Mouse (Mus musculus) heart, postnatal 25 days (tissue): ENCODE measurements at regions not wholly inside any gene's neighbourhood (a gene's known extent, or its start where the extent isn't known, plus 50 kb on each side); places are given as distances from the start of the nearest gene placed in this dataset.
"Not testable (repeated sequence)": the region's sequence is repeated elsewhere in the genome, so short reads cannot be mapped to it uniquely, and the experiment has no call there.

Experiments used
- DNase-seq: peaks from one replicate; pipeline ENCODE4 v3.0.0; 2022; ENCODE audit warnings: low spot score
- intact Hi-C: fragments of 180-260 bp; cut with DNase I; formaldehyde crosslinking; loops from one replicate; pipeline ENCODE4 v1.15.1; 2025

DNA sequence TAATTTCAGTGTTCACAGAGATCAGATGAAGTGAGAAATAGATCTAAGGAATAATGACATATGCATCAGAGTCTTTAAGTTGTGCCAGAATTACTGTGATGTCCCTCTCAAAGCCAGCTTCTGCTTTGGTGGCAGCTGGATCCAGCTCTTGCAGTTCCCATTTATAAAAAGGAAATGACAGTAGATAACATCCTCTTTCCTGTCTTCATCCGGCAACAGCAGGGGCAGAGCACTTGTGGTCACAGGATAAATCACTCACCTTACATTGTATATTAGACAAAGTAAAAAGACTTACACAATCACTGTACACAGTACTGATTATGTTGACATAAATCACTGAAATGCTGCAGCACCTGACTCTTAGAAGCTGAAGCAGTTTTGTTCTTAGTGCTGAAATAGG lies 1214.2 kb downstream of the Adam6a start:
- DNase-seq, intact Hi-C loops: not testable (repeated sequence)

DNA sequence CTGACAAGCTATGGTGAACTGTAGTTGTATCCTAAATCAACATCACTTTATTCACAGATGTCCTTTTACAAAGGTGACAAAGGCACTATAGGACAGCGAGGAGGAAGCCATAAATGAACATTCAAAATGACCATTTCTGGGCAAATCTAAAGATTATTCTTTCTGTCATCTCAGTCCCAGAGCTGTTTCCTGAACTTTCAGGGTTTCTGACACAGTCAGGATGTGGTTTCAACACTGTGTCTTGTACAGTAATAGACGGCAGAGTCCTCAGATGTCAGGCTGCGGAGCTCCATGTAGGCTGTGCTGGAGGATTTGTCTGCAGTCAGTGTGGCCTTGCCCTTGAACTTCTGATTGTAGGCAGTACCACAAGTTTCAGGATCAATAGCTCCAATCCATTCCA lies 1220.5 kb downstream of the Adam6a start:
- DNase-seq, intact Hi-C loops: not testable (repeated sequence)

DNA sequence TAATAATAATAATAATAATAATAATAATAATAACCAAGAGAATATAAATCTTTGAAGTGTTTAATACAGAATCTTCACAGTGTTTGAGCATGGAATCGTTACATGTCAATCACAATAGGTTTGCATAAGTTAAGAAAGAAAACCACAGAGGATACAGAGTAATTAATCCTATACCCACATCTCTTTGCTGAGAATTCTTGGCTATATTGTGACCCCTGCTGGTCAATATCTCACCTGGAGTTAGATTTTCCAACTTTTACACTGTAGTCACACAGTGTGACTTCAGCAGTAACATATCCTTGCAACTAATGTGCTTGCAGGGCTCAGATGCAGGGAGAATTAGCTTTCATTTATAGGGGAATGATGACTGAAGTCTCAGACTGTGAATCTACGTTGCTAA lies 1231.7 kb downstream of the Adam6a start:
- intact Hi-C loops, result not testable (repeated sequence)

GRCm38 (mm10) chr12:114804422-114804821 lies 1243.1 kb upstream of the Zfp386 start:
- intact Hi-C loops, result loop anchor here (10.0 kb wide), 1 partner anchor 110 kb away; no protein-coding TSS in a partner anchor
- no peak for DNase-seq

More for the DNA sequence above, 1231.7 kb downstream of the Adam6a start:
- DNase-seq, result not testable (repeated sequence)

- intact Hi-C loops, result loop anchor here (5.0 to 10.0 kb wide), 2 partner anchors 103 to 114 kb away; no protein-coding TSS in a partner anchor
These were observed 1238.3 kb upstream of the Zfp386 start for GRCm38 (mm10) chr12:114809186-114809585.

DNA sequence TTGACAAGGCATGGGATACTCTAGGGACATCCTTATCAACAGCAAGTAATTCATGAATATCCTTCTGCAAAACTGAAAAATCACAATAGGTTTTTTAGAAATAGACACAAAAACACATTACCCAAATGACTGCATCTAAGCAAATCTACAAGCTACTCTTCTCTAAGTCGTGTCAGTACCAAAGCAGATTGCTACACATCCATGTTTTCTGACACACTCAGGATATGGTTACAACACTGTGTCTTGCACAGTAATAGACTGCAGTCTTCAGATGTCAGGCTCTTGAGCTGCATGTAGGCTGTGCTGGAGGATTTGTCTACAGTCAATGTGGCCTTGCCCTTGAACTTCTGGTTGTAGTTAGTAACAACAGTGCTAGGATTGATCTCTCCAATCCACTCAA lies 1230.7 kb upstream of the Zfp386 start:
- not testable (repeated sequence) for DNase-seq
- intact Hi-C loops, result loop anchor here (5.0 kb wide), 1 partner anchor 120 kb away; no protein-coding TSS in a partner anchor

More at GRCm38 (mm10) chr12:114809186-114809585, 1238.3 kb upstream of the Zfp386 start:
- no peak for DNase-seq

- intact Hi-C loops, result no loop called here
- no peak for DNase-seq
These were observed 1214.6 kb upstream of the Zfp386 start for GRCm38 (mm10) chr12:114832916-114833315.
